Mouse (Mus musculus): ENCODE measurements around the gene Hoxb4. TPM values are rescaled to one million over a fixed set of nuclear protein-coding genes. Genes with fewer than 3 reads are reported as not detected.
A peak's percentile ranks its signal among the peaks of the same experiment; 100 is the strongest.

Gene Hoxb4
- polyA plus RNA-seq, 1 experiment from 2014 or later = 5.1 TPM

DNA sequence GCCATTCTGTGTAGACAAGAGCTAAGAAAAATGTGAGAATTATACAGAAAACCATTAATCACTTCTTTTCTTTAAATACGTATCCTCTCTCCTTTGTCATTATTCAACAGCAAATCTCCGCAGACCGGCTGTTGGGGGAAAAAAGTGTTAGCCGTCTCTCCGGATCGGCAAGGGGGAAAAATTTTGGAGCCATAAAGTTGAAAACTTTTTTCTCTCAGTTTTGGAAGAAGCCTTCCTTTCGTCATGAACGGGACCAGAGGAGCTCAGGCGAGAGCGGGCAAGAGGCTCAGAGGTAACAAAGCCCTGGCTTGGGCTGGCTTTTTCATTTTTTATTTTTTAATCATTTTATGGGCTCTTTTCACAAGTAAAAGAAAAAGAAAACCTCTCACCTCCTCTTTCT, 5.1 kb downstream of the Hoxb4 start, which contains the start of gene Hoxb3:
Gene Hoxb3 (plus strand): TSS at position 173 of the 400 bp plus-strand sequence.
- 3% methylated on average over 10 of the region's 10 CpGs for WGBS

DNA sequence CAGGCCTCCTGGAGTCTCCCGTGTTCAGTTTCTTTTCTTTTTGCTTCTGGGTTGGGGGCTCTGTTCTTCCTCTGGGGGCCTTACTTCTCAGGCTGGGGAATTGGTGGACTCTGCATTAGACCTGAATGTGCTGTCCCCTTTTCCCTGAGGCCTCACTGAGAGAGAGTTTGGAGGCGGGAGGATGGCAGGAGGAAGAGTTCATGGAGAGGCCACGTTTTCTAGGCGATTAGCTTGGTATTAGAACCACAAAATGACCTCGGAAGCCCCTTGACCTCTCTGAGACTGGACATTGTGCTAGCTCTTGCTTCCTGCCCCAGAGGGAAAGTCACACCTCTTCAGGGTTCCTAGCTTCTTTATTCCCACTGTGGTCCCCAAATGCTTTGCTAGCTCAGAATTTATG, 6.1 kb downstream of the Hoxb4 start:
- DNase-seq (ENCODE audit: low spot score) (peak; percentile 64), ATAC-seq (ENCODE audit: low FRiP score) (no peak)
- Histone ChIP-seq H3K27me3 (ENCODE audit: control insufficient read depth, insufficient read depth, low read length) (peaks cover 79% of the 10 kb centered on the region), H3K36me3 (ENCODE audit: control insufficient read depth, insufficient read depth, low read length) (no peaks in the 10 kb centered on the region), H3K9ac (ENCODE audit: low read depth, low read length) (peak overlapping the region; percentile 95), H3K4me1 (replicated peaks; ENCODE audit: control insufficient read depth, insufficient read depth, low read length) (no peaks in the 10 kb centered on the region), H3K4me3 (ENCODE audit: low read depth, low read length) (peak overlapping the region; percentile 56), H3K27ac (ENCODE audit: low read depth, low read length) (peak overlapping the region; percentile 98), H3K9me3 (ENCODE audit: control insufficient read depth, low read length) (no peaks in the 10 kb centered on the region), H3K4me2 (replicated peaks; ENCODE audit: low read depth, low read length) (peak overlapping the region; percentile 30)
- WGBS = 0% methylated on average over 5 of the region's 5 CpGs

More for the DNA sequence above, 5.1 kb downstream of the Hoxb4 start, which contains the start of gene Hoxb3:
- H3K4me3 ChIP-seq (ENCODE audit: low read depth, low read length) = peak within 1 kb of the TSS; percentile 56
- peak within 1 kb of the TSS; percentile 95 for H3K9ac ChIP-seq (ENCODE audit: low read depth, low read length)
- H3K27me3 ChIP-seq (ENCODE audit: control insufficient read depth, insufficient read depth, low read length) = peaks cover 83% of the 10 kb centered on the region
- peak within 1 kb of the TSS; percentile 35 for H3K4me2 ChIP-seq (replicated peaks; ENCODE audit: low read depth, low read length)
- no peaks in the 10 kb centered on the region for H3K9me3 ChIP-seq (ENCODE audit: control insufficient read depth, low read length)
- H3K27ac ChIP-seq (ENCODE audit: low read depth, low read length) = peak within 1 kb of the TSS; percentile 98
- H3K36me3 ChIP-seq (ENCODE audit: control insufficient read depth, insufficient read depth, low read length) = no peaks in the 10 kb centered on the region
- DNase-seq (ENCODE audit: low spot score) (no peak), ATAC-seq (ENCODE audit: low FRiP score) (no peak)
- no peaks in the 10 kb centered on the region for H3K4me1 ChIP-seq (replicated peaks; ENCODE audit: control insufficient read depth, insufficient read depth, low read length)

DNA sequence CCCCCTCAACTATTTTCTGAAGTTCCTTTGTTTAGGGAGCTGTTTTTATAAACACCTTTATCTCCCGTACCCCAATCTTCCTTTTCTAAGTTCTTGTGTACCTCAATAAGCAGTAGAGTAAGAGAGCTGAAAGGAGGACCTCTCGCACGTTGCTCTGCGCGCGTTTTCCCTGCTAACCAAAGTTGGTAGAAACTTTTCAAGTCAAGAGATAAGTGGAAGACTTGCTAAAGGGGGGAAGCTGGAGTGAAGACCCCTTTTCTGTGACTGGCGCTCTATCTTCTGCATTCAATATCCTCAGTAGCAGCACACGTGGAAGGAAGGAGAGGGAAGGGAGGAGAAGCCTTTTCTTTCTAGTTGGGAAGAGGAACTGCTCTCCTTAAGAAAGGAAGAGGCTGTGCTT, 6.9 kb downstream of the Hoxb4 start:
- peak overlapping the region; percentile 95 for H3K9ac ChIP-seq (ENCODE audit: low read depth, low read length)
- peak overlapping the region; percentile 56 for H3K4me3 ChIP-seq (ENCODE audit: low read depth, low read length)
- peaks cover 77% of the 10 kb centered on the region for H3K27me3 ChIP-seq (ENCODE audit: control insufficient read depth, insufficient read depth, low read length)
- H3K36me3 ChIP-seq (ENCODE audit: control insufficient read depth, insufficient read depth, low read length) = no peaks in the 10 kb centered on the region
- 2% methylated on average over 8 of the region's 8 CpGs for WGBS
- ATAC-seq (ENCODE audit: low FRiP score) = no peak
- peak overlapping the region; percentile 79 for H3K4me2 ChIP-seq (replicated peaks; ENCODE audit: low read depth, low read length)
- peak; percentile 57 for DNase-seq (ENCODE audit: low spot score)
- peak overlapping the region; percentile 98 for H3K27ac ChIP-seq (ENCODE audit: low read depth, low read length)
- no peaks in the 10 kb centered on the region for H3K4me1 ChIP-seq (replicated peaks; ENCODE audit: control insufficient read depth, insufficient read depth, low read length)
- H3K9me3 ChIP-seq (ENCODE audit: control insufficient read depth, low read length) = no peaks in the 10 kb centered on the region

DNA sequence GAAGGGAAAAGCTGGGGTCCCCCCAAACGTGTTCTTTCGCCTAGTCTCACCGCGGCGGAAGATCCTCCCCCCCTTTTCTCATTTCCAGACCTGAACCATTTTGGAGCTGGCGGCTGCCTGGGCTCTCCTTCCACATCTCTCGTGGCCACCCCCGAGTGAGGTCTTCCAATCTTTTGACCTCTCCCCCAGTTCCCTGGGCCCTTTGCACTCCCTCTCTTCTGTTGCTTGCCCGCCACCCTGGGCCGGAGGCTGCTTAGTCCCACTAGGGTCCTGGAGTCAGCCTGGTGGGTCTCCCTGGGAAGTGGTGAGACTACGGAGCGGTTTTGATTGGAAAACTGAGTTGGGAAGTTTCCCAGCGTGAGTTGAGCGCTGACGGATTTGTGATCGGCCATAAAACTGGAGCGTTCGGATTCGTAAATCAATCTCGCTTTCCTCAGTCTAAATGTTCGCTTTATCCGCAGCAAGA, 7.7 kb downstream of the Hoxb4 start:
- Histone ChIP-seq H3K4me2 (replicated peaks; ENCODE audit: low read depth, low read length) (peak overlapping the region; percentile 79), H3K27me3 (ENCODE audit: control insufficient read depth, insufficient read depth, low read length) (peaks cover 78% of the 10 kb centered on the region), H3K9me3 (ENCODE audit: control insufficient read depth, low read length) (no peaks in the 10 kb centered on the region), H3K4me1 (replicated peaks; ENCODE audit: control insufficient read depth, insufficient read depth, low read length) (no peaks in the 10 kb centered on the region; the same call in 1 of the 2 replicates), H3K27ac (ENCODE audit: low read depth, low read length) (peak overlapping the region; percentile 98), H3K36me3 (ENCODE audit: control insufficient read depth, insufficient read depth, low read length) (no peaks in the 10 kb centered on the region), H3K4me3 (ENCODE audit: low read depth, low read length) (peak overlapping the region; percentile 56), H3K9ac (ENCODE audit: low read depth, low read length) (peak overlapping the region; percentile 95)
- DNase-seq (ENCODE audit: low spot score) = peak; percentile 65
- WGBS = 1% methylated on average over 22 of the region's 22 CpGs
- no peak for ATAC-seq (ENCODE audit: low FRiP score)

DNA sequence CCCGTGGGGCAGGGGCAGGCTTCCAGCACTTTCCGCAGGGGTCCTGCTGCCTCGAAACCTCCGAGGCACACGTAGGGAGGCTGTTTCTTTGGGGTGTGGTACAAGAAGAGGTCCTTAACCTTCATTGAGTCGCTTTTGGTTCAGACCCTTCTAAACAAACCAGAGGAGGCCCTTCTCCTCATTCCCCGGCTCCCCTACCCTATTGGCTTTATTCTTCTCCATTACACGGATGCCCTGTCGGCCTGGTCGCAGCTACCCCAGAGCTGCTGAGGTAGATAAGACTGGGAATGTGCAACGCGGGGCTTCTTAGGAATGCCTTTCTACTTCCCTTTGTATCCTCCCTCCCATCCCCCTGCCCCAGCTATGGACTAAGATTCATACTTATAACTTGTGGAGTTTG, 8.6 kb downstream of the Hoxb4 start:
- H3K27me3 ChIP-seq (ENCODE audit: control insufficient read depth, insufficient read depth, low read length) = peaks cover 79% of the 10 kb centered on the region
- H3K9me3 ChIP-seq (ENCODE audit: control insufficient read depth, low read length) = no peaks in the 10 kb centered on the region
- no peak for ATAC-seq (ENCODE audit: low FRiP score)
- H3K27ac ChIP-seq (ENCODE audit: low read depth, low read length) = peak overlapping the region; percentile 98
- no peaks in the 10 kb centered on the region; the same call in 1 of the 2 replicates for H3K4me1 ChIP-seq (replicated peaks; ENCODE audit: control insufficient read depth, insufficient read depth, low read length)
- peak overlapping the region; percentile 56 for H3K4me3 ChIP-seq (ENCODE audit: low read depth, low read length)
- H3K36me3 ChIP-seq (ENCODE audit: control insufficient read depth, insufficient read depth, low read length) = no peaks in the 10 kb centered on the region
- H3K9ac ChIP-seq (ENCODE audit: low read depth, low read length) = peak overlapping the region; percentile 95
- H3K4me2 ChIP-seq (replicated peaks; ENCODE audit: low read depth, low read length) = peak overlapping the region; percentile 79
- 1% methylated on average over 12 of the region's 12 CpGs for WGBS
- DNase-seq (ENCODE audit: low spot score) = peak; percentile 57

DNA sequence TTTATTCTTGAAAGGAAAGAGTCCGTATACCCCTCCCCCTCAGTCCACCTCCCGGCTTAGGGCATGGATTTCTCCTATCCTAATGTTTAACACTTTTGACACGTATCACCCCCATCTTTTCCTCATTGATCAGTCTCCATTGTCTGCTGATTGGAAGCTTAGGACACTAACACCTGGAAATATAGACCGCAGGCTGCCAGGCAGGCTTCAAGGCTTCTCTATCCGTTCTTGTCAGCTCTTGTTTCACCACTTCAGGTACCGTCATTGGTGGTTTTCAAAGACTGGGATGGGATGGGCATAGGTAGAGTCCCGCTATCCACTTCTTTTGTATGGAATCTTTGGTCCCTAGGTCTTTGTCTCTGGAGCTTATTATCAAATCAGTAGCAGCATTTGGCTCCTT, 9.1 kb downstream of the Hoxb4 start:
- Histone ChIP-seq H3K27me3 (ENCODE audit: control insufficient read depth, insufficient read depth, low read length) (peaks cover 80% of the 10 kb centered on the region), H3K36me3 (ENCODE audit: control insufficient read depth, insufficient read depth, low read length) (no peaks in the 10 kb centered on the region), H3K4me1 (replicated peaks; ENCODE audit: control insufficient read depth, insufficient read depth, low read length) (no peaks in the 10 kb centered on the region; the same call in 1 of the 2 replicates), H3K4me2 (replicated peaks; ENCODE audit: low read depth, low read length) (peak overlapping the region; percentile 79), H3K9ac (ENCODE audit: low read depth, low read length) (peak overlapping the region; percentile 95), H3K27ac (ENCODE audit: low read depth, low read length) (peak overlapping the region; percentile 98), H3K4me3 (ENCODE audit: low read depth, low read length) (peak overlapping the region; percentile 56), H3K9me3 (ENCODE audit: control insufficient read depth, low read length) (no peaks in the 10 kb centered on the region)
- DNase-seq (ENCODE audit: low spot score) = peak; percentile 52
- ATAC-seq (ENCODE audit: low FRiP score) = no peak
- WGBS = 2% methylated on average over 7 of the region's 7 CpGs

DNA sequence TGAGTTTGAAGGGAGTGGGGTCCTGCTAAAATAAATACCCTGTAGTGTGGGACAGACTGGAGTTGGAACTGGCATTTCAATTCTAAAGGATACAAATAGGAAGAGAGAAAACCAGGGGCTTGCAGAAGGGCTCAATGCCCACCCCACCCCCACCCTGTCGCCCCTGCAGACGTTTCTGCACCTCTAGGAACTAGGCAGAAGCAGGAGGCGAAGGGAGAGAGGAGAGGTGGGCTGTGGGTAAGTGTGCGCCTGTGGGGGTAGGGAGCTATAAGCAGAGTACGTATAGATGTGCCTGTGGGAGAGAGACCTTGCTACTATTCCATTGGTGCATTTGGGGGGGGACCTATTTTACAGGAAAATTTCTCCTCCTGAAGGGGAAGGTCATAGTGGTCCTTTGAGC, 9.7 kb downstream of the Hoxb4 start:
- H3K4me2 ChIP-seq (replicated peaks; ENCODE audit: low read depth, low read length) = peak overlapping the region; percentile 79

DNA sequence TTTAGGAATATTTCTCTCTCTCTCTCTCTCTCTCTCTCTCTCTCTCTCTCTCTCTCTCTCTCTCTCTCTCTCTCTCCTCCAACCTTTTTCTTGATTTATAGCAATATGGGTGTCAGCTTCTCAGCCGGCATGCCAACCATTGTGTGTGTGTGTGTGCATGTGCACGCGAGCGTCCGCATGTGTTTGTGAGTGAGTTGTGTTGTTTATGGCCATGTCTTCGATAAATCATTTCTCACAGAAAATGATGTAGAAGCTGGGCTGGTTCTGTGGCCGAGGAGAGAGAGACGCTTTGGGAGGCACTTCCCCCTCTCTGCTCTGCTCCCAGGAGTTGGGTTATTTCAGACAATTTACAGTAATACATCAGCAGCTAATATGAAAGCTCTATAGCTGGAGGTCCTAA, 10.5 kb downstream of the Hoxb4 start:
- ATAC-seq (ENCODE audit: low FRiP score) (no peak), DNase-seq (ENCODE audit: low spot score) (no peak)
- 7% methylated on average over 8 of the region's 8 CpGs for WGBS
- Histone ChIP-seq H3K36me3 (ENCODE audit: control insufficient read depth, insufficient read depth, low read length) (no peaks in the 10 kb centered on the region), H3K9ac (ENCODE audit: low read depth, low read length) (peak overlapping the region; percentile 95), H3K27me3 (ENCODE audit: control insufficient read depth, insufficient read depth, low read length) (peaks cover 87% of the 10 kb centered on the region), H3K27ac (ENCODE audit: low read depth, low read length) (peak overlapping the region; percentile 98), H3K9me3 (ENCODE audit: control insufficient read depth, low read length) (no peaks in the 10 kb centered on the region), H3K4me3 (ENCODE audit: low read depth, low read length) (peak overlapping the region; percentile 56), H3K4me1 (replicated peaks; ENCODE audit: control insufficient read depth, insufficient read depth, low read length) (no peaks in the 10 kb centered on the region; the same call in 1 of the 2 replicates), H3K4me2 (replicated peaks; ENCODE audit: low read depth, low read length) (peak overlapping the region; percentile 79)

More for the DNA sequence above, 9.7 kb downstream of the Hoxb4 start:
- Histone ChIP-seq H3K9ac (ENCODE audit: low read depth, low read length) (peak overlapping the region; percentile 95), H3K9me3 (ENCODE audit: control insufficient read depth, low read length) (no peaks in the 10 kb centered on the region), H3K27me3 (ENCODE audit: control insufficient read depth, insufficient read depth, low read length) (peaks cover 82% of the 10 kb centered on the region), H3K4me1 (replicated peaks; ENCODE audit: control insufficient read depth, insufficient read depth, low read length) (no peaks in the 10 kb centered on the region; the same call in 1 of the 2 replicates), H3K36me3 (ENCODE audit: control insufficient read depth, insufficient read depth, low read length) (no peaks in the 10 kb centered on the region), H3K27ac (ENCODE audit: low read depth, low read length) (peak overlapping the region; percentile 98), H3K4me3 (ENCODE audit: low read depth, low read length) (peak overlapping the region; percentile 56)
- ATAC-seq (ENCODE audit: low FRiP score) (no peak), DNase-seq (ENCODE audit: low spot score) (peak; percentile 53)
- 0% methylated on average over 5 of the region's 5 CpGs for WGBS

DNA sequence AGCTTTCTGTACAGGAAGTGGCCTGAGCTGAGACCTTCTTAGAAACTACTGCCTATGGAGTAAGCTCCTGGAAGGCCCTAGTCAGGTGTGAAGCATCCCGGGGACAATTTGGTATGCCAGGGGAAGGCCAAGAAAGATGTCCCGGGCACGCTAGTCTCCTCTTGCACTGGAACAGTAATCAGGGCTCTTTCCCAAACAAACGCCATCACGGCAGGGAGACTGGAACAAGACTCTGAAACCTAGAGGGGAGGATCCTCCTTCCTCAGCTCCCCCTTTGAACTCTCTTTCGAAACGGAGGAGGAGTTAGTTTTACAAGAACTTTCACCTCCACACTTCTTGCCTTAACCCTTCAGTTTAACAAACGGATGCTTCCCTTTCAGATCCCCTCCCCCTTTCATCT, 14.0 kb downstream of the Hoxb4 start:
- Histone ChIP-seq H3K36me3 (ENCODE audit: control insufficient read depth, insufficient read depth, low read length) (no peaks in the 10 kb centered on the region), H3K9me3 (ENCODE audit: control insufficient read depth, low read length) (no peaks in the 10 kb centered on the region), H3K27me3 (ENCODE audit: control insufficient read depth, insufficient read depth, low read length) (peaks cover 89% of the 10 kb centered on the region), H3K27ac (ENCODE audit: low read depth, low read length) (peak overlapping the region; percentile 98), H3K9ac (ENCODE audit: low read depth, low read length) (peak overlapping the region; percentile 96), H3K4me3 (ENCODE audit: low read depth, low read length) (peak overlapping the region; percentile 56), H3K4me1 (replicated peaks; ENCODE audit: control insufficient read depth, insufficient read depth, low read length) (no peaks in the 10 kb centered on the region; the same call in 1 of the 2 replicates), H3K4me2 (replicated peaks; ENCODE audit: low read depth, low read length) (peak overlapping the region; percentile 79)
- ATAC-seq (ENCODE audit: low FRiP score) = no peak
- 2% methylated on average over 8 of the region's 8 CpGs for WGBS
- peak; percentile 64 for DNase-seq (ENCODE audit: low spot score)

Measured in hindbrain, embryonic 11.5 days (tissue).